Mouse (Mus musculus) neural tube, embryonic 14.5 days (tissue): ENCODE results near the gene Pdzd2. TPM values are rescaled to one million over a fixed set of nuclear protein-coding genes. Genes with fewer than 3 reads are reported as not detected.

ENCODE experiments used
- ATAC-seq: fragments of 200-750 bp; cut with Nextera tagmentation; 2 replicates; pipeline ENCODE4 v1.8.0; 2017; ENCODE audit warnings: low read depth, mild to moderate bottlenecking, moderate TSS enrichment, moderate library complexity
- H3K27ac ChIP-seq: fragments of 300-500 bp; sonication (generic); 2 replicates; pipeline ENCODE4 v1.5.1; 2014; ENCODE audit warnings: low read depth, mild to moderate bottlenecking, control low read depth, low read length, moderate library complexity, mixed read lengths
- H3K27me3 ChIP-seq: fragments of 300-500 bp; sonication (generic); 2 replicates; pipeline ENCODE4 v1.6.1; 2014; ENCODE audit warnings: low read length; ENCODE audit not compliant: control insufficient read depth, insufficient read depth
- H3K36me3 ChIP-seq: fragments of 300-500 bp; sonication (generic); 2 replicates; pipeline ENCODE4 v1.6.1; 2014; ENCODE audit warnings: low read length, mixed read lengths; ENCODE audit not compliant: control insufficient read depth, insufficient read depth
- H3K4me1 ChIP-seq: fragments of 300-500 bp; sonication (generic); 2 replicates; pipeline ENCODE4 v1.6.1; 2014; ENCODE audit warnings: low read length; ENCODE audit not compliant: control insufficient read depth, insufficient read depth
- H3K4me2 ChIP-seq: fragments of 300-500 bp; sonication (generic); 2 replicates; pipeline ENCODE4 v1.6.1; 2014; ENCODE audit warnings: mild to moderate bottlenecking, low read depth, low read length, control low read depth
- H3K4me3 ChIP-seq: fragments of 300-500 bp; sonication (generic); 2 replicates; pipeline ENCODE4 v1.5.1; 2014; ENCODE audit warnings: low read depth, low read length, control low read depth, mixed read lengths
- H3K9ac ChIP-seq: fragments of 300-500 bp; sonication (generic); replicated peaks from 2 replicates; pipeline ENCODE4 v1.6.1; 2014; ENCODE audit warnings: low read depth, mild to moderate bottlenecking, control low read depth, low read length, mixed read lengths
- H3K9me3 ChIP-seq: fragments of 300-500 bp; sonication (generic); 2 replicates; pipeline ENCODE4 v1.6.1; 2016; ENCODE audit warnings: low read length; ENCODE audit not compliant: control insufficient read depth
- WGBS: fragments of 180-500 bp; shearing (Covaris S2); extraction: QIAGEN DNeasy Blood & Tissue Kit; methylation state at CpG from one replicate; pipeline ENCODE4 v1.1.7; 2014; 5-methylcytosine and 5-hydroxymethylcytosine counted together
- polyA plus RNA-seq: library from polyadenylated mRNA; unstranded; fragments of >200 nt; fragmentation: Nextera tagmentation; extraction: Ambion mirVana; gene quantifications from 2 replicates; pipeline ENCODE4 v1.2.1, GENCODE M21; 2014

Pdzd2 gene
- polyA plus RNA-seq: 12.0 and 16.6 TPM in 2 replicates

DNA sequence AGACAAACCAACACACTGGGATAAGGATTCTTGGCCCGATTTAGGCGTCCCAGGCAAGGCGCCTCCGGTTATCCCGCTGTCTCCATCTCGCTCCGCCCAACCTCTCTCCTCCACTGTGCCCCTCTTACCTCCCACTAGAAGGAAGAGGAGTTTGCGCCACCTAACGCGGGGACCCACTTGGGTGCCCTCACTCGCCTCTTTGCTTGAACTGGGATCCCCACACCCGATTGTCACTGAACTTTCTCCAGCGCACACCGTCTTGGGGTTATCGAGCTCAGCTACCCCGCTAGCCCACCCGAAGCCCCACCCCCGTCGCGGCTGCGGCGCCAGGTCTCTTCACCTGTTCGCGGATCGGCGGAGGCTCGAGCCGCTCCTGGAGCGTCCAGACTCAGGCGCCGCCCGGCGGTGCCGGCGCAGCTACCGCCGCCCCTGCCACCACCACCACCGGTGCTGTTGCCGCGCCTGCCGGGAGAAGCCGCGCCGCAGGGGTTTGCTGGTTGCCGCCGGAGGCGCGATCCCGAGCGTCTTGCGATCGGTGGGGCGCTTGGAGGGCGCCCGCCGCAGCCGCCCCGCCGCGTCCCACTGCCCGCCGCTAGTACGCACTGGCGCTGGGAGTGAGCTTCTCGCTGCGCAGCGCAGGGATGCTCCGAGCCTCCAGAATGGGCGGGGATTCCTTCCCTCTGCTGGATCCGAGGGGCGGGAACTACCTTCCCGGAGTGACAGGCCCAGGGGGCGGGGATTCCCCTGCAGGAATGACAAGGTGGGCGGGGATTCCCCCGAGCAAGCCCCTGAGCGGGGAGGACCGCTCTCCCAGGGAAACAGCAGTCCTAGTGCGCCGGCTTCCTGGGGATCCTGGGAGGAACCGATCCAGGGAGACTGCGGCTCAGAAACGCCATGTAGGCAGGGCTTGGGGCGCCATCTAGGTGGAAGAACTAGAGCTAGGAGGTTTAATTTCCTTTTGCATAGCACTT lies at the start of gene Pdzd2:
Gene Pdzd2, minus strand, starts transcription at position 648 of the 971 bp plus-strand sequence.
- peak within 1 kb of the TSS; percentile 65 for H3K4me2 ChIP-seq
- no peaks in the 10 kb centered on the region for H3K9me3 ChIP-seq
- H3K36me3 ChIP-seq: no peaks in the 10 kb centered on the region
- peak; percentile 98 for ATAC-seq
- H3K4me3 ChIP-seq: peak within 1 kb of the TSS; percentile 61
- no peaks in the 10 kb centered on the region for H3K4me1 ChIP-seq
- no peaks in the 10 kb centered on the region for H3K27me3 ChIP-seq
- H3K27ac ChIP-seq: peak within 1 kb of the TSS; percentile 69
- WGBS: under 1% methylated on average over 64 of the region's 83 CpGs
- H3K9ac ChIP-seq: peak within 1 kb of the TSS; percentile 59

DNA sequence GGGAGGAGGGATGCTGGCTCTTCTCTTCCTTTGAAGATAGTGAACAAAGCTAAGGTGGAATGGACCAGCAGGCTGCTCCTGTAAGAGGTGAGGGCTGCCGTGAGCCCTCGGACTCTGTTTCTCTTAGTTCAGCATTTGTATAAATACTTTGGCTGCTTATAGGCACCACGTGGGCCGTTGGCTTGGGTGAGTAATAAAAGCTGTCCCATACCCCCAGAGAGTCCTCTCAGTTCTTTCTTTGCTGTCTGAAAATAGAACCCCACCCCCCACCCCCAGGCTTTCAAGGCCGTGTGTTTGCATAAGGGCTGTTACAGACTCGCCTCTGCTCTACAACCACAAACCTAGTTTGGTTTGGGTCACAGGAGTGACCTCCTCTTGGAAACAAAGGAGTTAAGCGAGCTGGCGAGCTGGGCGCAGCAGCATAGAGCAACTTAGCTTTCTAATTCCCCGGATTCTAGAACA lies 49.7 kb upstream of the Pdzd2 start:
- Histone ChIP-seq H3K9me3 (no peaks in the 10 kb centered on the region), H3K27me3 (no peaks in the 10 kb centered on the region), H3K4me1 (no peaks in the 10 kb centered on the region; the same call in 1 of the 2 replicates), H3K4me2 (peak overlapping the region; percentile 1; the same call in 1 of the 2 replicates), H3K4me3 (no peak overlapping the region), H3K27ac (no peak overlapping the region), H3K36me3 (no peaks in the 10 kb centered on the region), H3K9ac (no peak overlapping the region)
- 0 out of 2 replicates have a peak, but pooled peaks have one; percentile 44 for ATAC-seq
- 14% methylated on average over 10 of the region's 10 CpGs for WGBS

DNA sequence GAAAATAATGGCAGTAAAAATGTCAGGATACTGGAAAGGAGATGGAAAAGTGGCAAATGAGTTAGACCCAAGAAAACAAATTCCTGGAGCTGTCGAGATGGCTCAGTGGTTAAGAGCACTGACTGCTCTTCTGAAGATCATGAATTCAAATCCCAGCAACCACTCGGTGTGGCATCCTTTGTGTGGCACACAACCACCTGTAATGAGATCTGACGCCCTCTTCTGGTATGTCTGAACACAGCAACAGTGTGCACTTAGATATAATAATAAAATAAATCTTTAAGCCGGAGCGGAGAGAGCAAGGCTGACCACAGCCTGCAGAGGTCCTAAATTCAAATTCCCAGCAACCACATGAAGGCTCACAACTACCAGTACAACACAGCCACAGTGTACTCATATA lies 48.8 kb upstream of the Pdzd2 start:
- WGBS: 75% methylated on average over 5 of the region's 5 CpGs
- no peak for ATAC-seq
- no peak overlapping the region for H3K9ac ChIP-seq

DNA sequence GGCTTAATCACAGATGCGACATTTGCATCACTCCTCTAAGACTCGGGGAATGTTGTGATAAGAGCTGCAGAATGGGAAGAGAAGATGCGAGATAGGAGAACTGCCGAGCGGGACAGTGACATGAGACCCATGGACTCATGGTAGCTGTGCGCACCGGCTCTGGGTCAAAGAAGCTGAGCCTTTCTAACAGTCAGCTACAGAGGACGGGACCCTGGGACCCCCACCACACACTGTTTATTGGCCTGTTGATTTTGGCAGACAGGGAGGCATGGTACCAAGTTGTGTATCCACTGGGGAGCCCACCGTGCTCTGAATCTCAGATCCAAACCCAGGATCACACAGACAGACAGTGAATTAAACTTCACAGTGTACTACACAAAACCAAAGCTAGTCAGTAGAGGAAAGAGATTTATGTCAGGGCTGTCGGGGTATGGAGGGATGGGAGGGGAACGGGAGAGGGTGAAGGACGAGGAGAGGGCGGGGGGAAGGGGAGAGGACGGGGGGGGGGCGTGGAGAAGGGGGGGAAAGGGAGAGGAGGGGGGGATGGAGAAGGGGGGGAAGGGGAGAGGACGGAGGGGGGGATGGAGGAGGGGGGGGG lies 42.1 kb upstream of the Pdzd2 start:
- no peaks in the 10 kb centered on the region for H3K36me3 ChIP-seq
- H3K9me3 ChIP-seq: no peaks in the 10 kb centered on the region
- no peaks in the 10 kb centered on the region for H3K27me3 ChIP-seq
- H3K4me1 ChIP-seq: no peaks in the 10 kb centered on the region
- no peak overlapping the region for H3K4me2 ChIP-seq
- no peak overlapping the region for H3K9ac ChIP-seq
- 56% methylated on average over 10 of the region's 16 CpGs for WGBS
- ATAC-seq: peak; percentile 38; the same call in 1 of the 2 replicates
- no peak overlapping the region for H3K4me3 ChIP-seq
- H3K27ac ChIP-seq: no peak overlapping the region

More for the DNA sequence above, 48.8 kb upstream of the Pdzd2 start:
- no peaks in the 10 kb centered on the region for H3K36me3 ChIP-seq
- no peak overlapping the region for H3K27ac ChIP-seq
- no peak overlapping the region for H3K4me2 ChIP-seq
- H3K27me3 ChIP-seq: no peaks in the 10 kb centered on the region
- no peak overlapping the region for H3K4me3 ChIP-seq
- H3K9me3 ChIP-seq: no peaks in the 10 kb centered on the region
- H3K4me1 ChIP-seq: no peaks in the 10 kb centered on the region; the same call in 1 of the 2 replicates

DNA sequence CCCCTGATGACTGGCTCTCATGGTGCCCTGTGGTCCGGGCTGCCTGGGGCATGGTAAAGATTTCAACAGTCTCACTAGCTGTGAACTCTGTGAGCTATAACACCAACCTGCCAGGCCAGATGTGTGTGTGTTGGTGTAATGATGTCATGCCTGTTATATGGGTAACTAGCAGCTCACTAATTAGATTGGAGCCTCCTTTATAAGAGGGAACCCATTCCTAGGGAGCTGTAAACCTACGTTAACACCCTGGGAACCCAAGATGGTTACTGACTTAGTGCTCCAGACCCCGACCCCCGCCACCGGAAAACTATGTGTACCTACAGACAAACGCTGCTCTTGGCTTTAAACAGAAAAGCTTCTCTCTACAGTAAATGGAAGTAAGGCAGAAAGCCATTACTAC lies 41.6 kb upstream of the Pdzd2 start:
- Histone ChIP-seq H3K4me2 (no peak overlapping the region), H3K27ac (no peak overlapping the region), H3K9me3 (no peaks in the 10 kb centered on the region), H3K36me3 (no peaks in the 10 kb centered on the region), H3K9ac (no peak overlapping the region), H3K4me3 (no peak overlapping the region), H3K27me3 (no peaks in the 10 kb centered on the region), H3K4me1 (no peaks in the 10 kb centered on the region)
- 71% methylated on average over 6 of the region's 6 CpGs for WGBS
- ATAC-seq: no peak

DNA sequence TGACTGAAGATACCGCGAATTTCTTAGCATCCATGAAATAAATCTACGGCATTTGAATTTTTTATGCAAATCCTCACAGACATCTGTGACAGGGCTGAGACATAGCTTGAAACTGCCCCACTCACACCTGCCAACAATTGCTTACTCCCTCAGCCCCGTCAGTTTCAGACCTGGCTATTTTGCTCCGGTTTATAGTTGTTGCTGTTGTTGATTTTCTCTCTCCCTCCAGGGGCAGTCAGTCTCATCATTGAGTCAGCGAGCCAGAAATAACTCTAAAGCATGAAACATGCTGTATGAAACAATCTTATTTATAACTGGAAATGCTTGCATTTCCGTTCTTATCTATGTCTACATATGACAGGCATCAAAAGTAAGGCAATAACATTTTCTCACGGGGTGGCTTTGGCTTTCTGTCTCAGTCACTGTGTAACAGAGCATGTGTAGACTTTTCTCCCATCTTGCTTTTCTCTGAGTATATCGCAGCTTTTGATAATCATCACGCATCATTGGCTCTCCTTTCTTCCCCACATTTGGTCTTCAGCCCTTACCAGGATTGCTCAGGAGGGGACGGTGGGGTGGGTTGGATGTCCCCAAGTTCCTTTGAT lies 34.5 kb upstream of the Pdzd2 start:
- Histone ChIP-seq H3K9ac (no peak overlapping the region), H3K4me3 (no peak overlapping the region), H3K4me2 (no peak overlapping the region), H3K4me1 (no peaks in the 10 kb centered on the region), H3K27ac (no peak overlapping the region), H3K27me3 (no peaks in the 10 kb centered on the region), H3K36me3 (no peaks in the 10 kb centered on the region), H3K9me3 (no peaks in the 10 kb centered on the region)
- ATAC-seq: no peak
- 54% methylated on average over 11 of the region's 11 CpGs for WGBS

DNA sequence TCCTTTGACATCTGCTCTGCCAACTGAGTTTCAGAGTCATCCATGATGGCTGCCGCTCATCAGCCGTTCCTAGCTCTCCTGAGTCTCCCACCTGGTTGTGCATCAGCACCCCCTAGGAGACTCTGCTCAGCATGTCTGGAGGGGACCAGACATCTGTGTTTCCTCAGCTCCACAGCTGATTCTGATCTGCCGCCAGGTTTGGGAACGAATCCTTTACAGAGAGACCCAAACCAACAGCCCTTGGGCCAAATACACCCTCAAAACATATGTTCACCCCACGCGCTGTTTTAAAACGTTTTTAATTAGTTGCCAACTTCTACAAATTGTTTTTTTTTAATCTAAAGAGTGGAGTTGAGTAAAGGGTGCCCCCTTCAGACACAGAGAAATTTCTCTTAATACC lies 31.2 kb upstream of the Pdzd2 start:
- no peaks in the 10 kb centered on the region for H3K36me3 ChIP-seq
- H3K27me3 ChIP-seq: no peaks in the 10 kb centered on the region
- no peaks in the 10 kb centered on the region for H3K9me3 ChIP-seq
- no peak overlapping the region for H3K27ac ChIP-seq
- no peak overlapping the region for H3K4me2 ChIP-seq
- no peaks in the 10 kb centered on the region for H3K4me1 ChIP-seq
- no peak overlapping the region for H3K4me3 ChIP-seq
- ATAC-seq: no peak
- 84% methylated on average over 7 of the region's 7 CpGs for WGBS
- H3K9ac ChIP-seq: no peak overlapping the region

DNA sequence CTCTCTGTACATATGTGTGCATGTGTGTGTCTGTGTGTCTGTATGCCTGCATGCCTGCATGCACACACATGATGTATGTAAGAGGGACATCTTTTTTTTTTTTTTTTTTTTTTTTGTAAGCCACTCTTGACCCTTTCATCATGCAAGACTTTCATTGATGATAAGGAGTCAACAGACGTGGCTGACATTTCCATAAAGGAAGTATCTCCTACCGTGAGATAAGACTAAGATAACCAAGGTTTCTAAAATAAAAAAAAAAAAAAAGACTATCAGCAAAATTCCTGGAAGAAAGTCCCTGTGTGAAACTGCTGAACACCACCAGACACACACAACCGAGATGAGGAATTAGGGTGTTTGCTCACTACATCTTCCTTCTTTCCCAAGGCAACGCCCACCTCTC lies 27.1 kb upstream of the Pdzd2 start:
- H3K27ac ChIP-seq: no peak overlapping the region
- no peak for ATAC-seq
- no peaks in the 10 kb centered on the region for H3K4me1 ChIP-seq
- H3K36me3 ChIP-seq: no peaks in the 10 kb centered on the region
- H3K27me3 ChIP-seq: no peaks in the 10 kb centered on the region
- no peak overlapping the region for H3K4me2 ChIP-seq
- H3K9me3 ChIP-seq: no peaks in the 10 kb centered on the region
- no peak overlapping the region for H3K9ac ChIP-seq
- WGBS: 84% methylated on average over 4 of the region's 4 CpGs
- no peak overlapping the region for H3K4me3 ChIP-seq
